Mouse (Mus musculus) left cerebral cortex, postnatal 10 days (tissue): ENCODE measurements around the gene Gm49425. TPM values are rescaled to one million over a fixed set of nuclear protein-coding genes. Genes with fewer than 3 reads are reported as not detected.

Experiments used
- DNase-seq, 2 experiments: peaks; one replicate each; pipeline ENCODE4 v3.0.0; 2021 to 2022; ENCODE audit warnings: low spot score in 2 of 2, mixed read lengths in 1 of 2; ENCODE audit errors: extremely low spot score in 1 of 2
- intact Hi-C: fragments of 180-260 bp; cut with DNase I; formaldehyde crosslinking; loops from one replicate; pipeline ENCODE4 v1.15.1; 2025
- microRNA-seq: library from miRNA; unstranded; fragments of <30 nt; microRNA quantifications from one replicate; pipeline ENCODE4 v1.2.0, GENCODE M21; 2022
- total RNA-seq, 2 experiments: library from RNA; stranded (reverse); gene quantifications; 2 replicates each; pipeline ENCODE4 v1.2.3; 2021

Gene Gm49425
- total RNA-seq, 2 experiments from 2014 or later = not detected

DNA sequence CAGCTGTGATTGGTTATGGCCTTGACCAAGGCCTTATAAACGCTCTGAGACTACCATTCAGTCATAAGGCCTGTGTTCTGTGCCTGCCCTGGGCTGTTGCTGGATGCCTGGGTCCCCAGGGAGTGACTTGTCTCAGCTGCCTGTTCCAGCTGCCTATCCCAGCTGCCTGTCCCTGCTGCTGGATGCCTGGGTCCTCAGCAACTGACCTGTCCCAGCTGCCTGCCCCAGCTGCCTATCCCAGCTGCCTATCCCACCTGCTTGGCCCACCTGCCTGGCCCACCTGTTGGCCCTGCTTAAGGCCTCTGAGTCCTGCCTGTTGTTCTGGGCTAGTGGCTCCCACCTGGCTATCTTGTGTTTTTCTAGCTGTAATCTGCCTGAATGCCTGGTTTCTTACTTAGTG lies 22.9 kb downstream of the Gm49425 start:
- intact Hi-C loops = no loop called here
- no peak for DNase-seq

DNA sequence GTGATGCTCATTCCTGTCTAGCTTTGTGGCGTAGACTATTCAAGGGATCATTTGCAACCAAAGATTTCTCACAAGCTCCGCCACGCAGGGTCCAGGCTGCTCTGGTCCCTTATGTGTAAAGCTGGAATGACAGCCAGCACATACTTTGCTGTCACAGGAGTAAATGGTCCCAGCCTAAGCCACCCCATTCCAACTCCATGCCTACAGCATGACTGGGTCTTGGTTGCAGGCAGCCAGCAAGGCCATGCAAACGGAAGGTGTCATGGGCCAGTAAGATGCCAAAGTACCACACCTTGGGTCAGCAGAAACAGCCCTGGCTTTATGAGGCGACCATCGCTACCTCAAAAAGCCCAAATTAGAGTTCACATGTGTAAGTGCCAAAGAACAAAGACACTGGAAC lies 23.3 kb downstream of the Gm49425 start:
- no peak for DNase-seq
- intact Hi-C loops = no loop called here

DNA sequence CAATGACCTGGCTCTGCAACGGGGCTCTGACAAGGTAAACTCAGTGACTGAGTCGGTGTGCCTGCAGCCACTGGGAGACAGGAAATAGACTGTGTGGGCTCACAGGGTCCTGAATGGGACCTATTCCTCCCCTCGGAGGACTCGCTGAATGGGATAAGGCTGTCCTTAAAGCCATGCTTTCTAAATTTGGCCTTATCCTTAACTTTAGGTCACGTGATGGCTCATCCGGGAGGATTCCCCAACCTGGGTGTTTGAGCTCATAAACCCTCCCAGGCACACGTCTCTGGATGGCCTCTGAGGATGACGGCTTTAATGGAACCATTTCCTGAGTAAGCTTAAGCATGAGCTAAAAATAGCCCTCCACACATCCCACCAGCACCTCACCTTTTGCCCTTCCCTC lies 24.3 kb downstream of the Gm49425 start:
- intact Hi-C loops = no loop called here
- no peak for DNase-seq

DNA sequence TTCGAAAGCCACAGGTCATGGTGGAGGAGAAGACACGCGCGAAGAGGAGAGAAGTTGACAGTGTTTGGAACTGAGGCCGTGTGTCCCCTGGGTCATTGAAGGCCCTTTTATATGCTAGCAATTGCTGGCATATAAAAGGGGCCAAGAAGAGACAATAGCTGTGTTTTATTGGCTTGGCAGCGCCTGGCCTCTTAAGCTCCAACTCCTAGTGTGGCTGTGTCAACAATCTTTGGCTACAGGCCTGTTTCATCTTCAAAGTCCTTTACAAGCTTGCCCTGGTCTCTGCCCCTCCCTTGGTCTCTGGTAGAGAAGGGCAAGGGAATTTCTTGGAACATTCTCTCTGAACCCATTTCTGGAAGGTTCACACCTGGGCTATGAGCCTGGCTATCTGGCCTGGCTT lies 25.6 kb downstream of the Gm49425 start, which contains the start of gene Krt83:
Gene Krt83 (minus strand): TSS at position 82 of the 400 bp plus-strand sequence.
- DNase-seq = no peak
- intact Hi-C loops = no loop called here

DNA sequence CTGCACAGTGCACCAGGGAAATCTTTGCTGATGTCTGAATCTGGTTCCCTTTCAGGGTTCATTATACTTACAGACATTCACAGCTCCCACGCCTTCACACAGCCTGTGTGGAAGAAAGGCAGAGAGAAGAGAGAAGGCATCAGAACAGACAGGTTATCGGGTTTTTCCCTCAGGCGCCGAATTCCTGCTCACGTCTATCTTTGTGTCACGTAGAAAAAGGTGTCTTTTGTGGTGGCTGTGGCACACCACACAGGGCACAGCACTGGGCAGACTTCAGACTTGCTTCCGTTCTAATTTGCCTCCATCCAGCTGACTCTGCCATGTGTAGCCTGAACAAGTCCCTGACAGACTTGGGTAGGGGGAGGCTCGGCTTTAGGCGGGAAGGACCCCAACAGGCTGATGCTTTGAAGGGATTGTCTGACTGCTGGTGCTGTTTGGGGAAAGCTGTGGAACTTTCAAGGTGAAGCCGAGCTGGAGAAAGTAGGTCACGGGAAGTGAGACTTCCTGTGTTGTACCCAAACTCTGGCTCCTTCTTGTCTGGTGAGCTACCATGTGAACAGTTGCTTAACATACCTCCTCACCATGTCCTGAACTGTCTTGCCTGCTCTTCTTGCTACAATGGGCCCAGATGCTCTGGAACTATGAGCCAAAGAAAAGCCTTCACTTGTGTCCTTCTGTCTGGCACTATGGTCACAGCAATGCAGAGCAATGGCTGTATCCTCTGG lies 31.0 kb downstream of the Gm49425 start:
- DNase-seq = no peak
- intact Hi-C loops = no loop called here

DNA sequence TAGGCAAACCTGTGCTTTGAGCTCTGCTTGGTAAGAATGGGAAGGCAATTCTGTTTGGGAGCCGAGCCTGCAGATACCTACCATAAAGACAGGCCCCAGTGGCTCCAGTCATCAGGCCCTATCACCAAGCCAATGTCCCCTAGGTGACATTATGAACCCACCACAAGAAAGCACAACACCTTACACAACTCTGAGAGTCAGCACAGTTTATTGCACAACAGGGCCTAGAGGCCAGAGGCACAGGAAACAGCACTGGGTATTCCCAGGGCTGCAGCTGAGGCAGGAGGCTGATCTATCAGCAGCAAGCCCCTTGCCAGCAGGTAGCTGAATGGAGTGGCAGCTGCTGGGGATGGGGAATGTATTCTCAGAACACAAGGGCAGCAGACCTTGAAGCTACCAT lies 32.1 kb downstream of the Gm49425 start:
- intact Hi-C loops = no loop called here

DNA sequence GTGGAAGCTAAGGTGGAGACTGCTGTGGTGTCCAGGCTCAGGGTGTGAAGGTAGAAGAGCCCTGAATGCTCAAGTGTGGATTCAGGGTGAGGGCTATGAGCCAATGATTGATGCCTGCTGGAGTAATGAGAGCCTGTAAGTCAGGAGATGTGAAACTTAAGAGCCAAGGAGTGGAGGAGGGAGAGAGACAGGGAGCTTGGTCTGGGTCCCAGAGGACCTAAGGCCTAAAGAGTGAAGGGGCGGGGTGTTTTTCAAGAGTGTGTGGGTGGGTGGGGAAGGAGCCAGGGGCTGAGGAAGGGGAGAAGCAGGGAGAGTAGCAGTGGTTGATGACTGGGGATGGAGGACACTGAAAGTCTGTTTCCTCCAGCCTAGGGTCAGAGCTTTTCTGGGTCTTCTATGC lies 33.4 kb downstream of the Gm49425 start:
- DNase-seq = no peak

More for the DNA sequence above, 32.1 kb downstream of the Gm49425 start:
- DNase-seq = no peak

DNA sequence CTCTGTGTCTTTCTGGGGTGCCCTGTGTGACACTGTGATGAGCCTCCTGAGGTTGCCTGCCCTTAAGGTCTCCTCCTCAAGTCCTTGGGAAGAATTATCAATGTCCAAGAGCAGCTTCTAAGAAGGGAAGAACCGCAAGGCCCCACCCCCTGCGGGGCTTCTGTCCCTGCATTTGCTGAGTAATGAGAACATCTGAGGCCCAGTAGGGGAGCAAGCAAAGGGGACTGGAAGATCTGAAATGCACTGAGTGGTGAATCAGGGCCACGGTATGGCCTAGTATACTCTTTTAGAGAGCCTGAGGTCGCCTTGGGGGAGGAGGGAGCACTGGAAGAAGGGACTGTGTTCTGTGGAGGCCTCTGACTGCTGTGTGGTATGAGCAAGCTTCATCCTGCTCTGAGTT lies 35.0 kb downstream of the Gm49425 start:
- intact Hi-C loops = no loop called here
- no peak for DNase-seq

More for the DNA sequence above, 33.4 kb downstream of the Gm49425 start:
- intact Hi-C loops = no loop called here

DNA sequence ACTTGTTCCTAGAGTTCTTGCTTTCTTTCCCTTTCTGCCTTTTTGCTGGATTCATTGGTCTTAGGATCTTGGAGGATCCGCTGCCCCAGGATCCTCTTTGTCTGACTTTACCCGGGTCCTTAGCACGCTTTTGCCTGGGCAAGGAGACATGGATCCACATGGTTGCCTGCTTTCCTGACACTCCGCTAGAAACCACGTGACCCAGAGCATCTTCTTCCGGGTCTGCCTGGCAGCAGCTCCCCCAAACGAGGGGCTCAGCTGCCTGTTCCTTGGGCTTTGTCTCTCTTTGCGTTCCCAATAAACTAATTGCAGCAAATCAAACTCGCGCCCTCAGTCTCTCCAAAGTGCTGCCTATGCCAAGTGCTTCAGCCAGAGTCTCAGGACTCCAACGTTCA lies 37.4 kb downstream of the Gm49425 start:
- intact Hi-C loops = no loop called here
- no peak for DNase-seq

DNA sequence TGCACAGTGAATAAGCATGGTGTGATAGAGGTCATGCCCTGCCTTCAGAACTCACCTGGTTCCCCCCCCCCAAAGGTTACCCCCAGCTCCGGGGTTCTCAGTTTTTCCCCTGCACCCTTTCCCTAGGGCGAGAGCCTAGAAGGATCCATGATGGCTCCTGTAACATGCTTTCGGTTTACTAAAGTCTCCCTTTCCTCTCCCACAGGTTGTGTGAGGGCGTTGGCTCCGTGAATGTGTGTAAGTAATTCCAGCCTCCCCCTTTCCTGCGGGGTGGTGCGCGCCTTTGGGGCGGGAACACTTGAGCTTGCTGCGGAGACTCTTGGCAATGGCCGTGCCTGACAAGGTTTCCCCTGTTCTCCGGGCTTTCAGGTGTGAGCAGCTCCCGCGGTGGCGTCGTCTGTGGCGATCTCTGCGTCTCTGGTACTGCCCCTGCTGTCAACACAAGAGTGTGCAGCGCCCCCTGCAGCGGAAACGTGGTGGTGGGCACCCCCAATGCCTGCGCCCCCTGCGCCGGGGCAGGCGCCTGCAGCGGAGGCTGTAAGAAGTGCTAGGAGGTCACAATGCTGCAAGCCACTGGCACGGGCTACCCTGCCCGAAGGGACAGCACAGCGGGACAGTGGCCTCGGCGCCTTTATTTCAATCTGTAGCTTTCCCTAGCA lies 37.9 kb downstream of the Gm49425 start:
- peak; percentile 7 to 74 for DNase-seq
- intact Hi-C loops = no loop called here

DNA sequence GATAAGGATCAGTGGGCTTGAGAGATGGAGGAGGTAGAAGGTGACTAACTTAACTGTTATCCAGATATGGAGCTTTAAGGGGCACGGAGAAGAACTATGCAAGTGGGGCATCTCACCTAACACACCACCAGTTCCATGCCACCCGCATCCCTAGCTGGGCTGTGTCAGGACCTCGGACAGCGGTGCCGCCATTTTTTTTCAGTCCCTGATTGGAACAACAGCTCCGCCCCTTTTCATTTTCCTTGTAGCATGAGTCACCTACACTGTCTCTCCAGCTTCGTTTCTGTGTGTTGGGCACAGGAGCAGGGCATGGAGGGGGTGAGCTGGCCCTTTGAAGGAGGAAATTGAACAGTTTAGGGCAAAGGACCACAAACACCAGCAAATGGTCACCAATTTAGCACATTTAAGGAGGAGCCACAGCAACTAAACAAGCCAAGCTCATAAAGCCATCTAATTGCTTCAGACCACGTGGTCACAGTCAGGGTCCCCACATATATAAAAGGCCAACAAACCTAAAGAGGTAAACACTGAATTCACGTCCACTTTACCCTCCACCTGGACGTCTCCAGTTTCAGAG lies 44.0 kb downstream of the Gm49425 start, which contains the start of gene Krt86:
Gene Krt86 (plus strand): TSS at position 527 of the 577 bp plus-strand sequence.
- intact Hi-C loops = no loop called here
- DNase-seq = no peak

DNA sequence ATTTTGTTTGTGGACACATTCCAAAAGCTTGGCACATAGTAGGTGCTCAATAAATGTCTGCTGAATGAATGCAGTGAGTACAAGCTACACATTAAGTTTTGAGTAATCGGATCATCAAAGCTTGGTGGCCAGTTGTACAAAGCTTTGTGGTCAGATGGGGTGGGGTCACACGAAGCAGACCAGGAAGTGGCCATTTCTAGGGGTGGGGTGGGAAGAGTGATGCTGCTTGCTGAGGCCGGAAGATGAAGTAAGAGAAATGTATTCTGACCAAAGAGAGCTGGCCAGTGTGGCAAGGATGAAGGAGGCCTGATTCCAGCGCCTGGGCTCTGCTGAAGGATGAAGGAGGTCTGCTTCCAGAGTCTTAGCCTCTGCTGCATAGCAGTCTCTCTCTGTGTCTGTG lies 48.0 kb downstream of the Gm49425 start:
- no peak for DNase-seq
- intact Hi-C loops = no loop called here

Small RNA genes lying within 50 kb of the gene (microRNA-seq; reads per million reads assigned to microRNA genes)
- not detected for gene Gm44393

Other genes starting within 250 kb of the Gm49425 start
- 10 to 100 TPM; 38.8 to 41.9 TPM for gene Atg101, start 233.0 kb downstream of the Gm49425 start, total RNA-seq
- under 1 TPM in 1 of 2 experiments, not detected in 1; 0.30 TPM for gene 6030408B16Rik, start 224.0 kb downstream of the Gm49425 start, total RNA-seq
- gene Krt80, start 147.1 kb downstream of the Gm49425 start, total RNA-seq = under 1 TPM; 0.54 to 0.81 TPM
- gene Krt7, start 106.2 kb downstream of the Gm49425 start, total RNA-seq = not detected
- under 1 TPM; 0.30 to 0.34 TPM for gene Krt87, start 78.5 kb downstream of the Gm49425 start, total RNA-seq
- gene Krt88, start 69.5 kb downstream of the Gm49425 start, total RNA-seq = not detected
- gene Krt81, start 53.5 kb downstream of the Gm49425 start, total RNA-seq = not detected
- gene Krt86, start 43.8 kb downstream of the Gm49425 start, total RNA-seq = not detected
- not detected for gene Krt83, start 25.7 kb downstream of the Gm49425 start, total RNA-seq
- gene Krt84, start 15.6 kb upstream of the Gm49425 start, total RNA-seq = not detected
- not detected for gene Krt82, start 33.4 kb upstream of the Gm49425 start, total RNA-seq
- gene Krt90, start 45.7 kb upstream of the Gm49425 start, total RNA-seq = not detected
- gene Krt75, start 56.6 kb upstream of the Gm49425 start, total RNA-seq = not detected
- gene Gm5414, start 110.9 kb upstream of the Gm49425 start, total RNA-seq = not detected
- not detected for gene Gm5478, start 130.1 kb upstream of the Gm49425 start, total RNA-seq
- not detected for gene Krt6b, start 163.0 kb upstream of the Gm49425 start, total RNA-seq
- gene Krt6a, start 177.0 kb upstream of the Gm49425 start, total RNA-seq = not detected
- not detected for gene Krt5, start 195.6 kb upstream of the Gm49425 start, total RNA-seq
- not detected for gene Krt71, start 225.8 kb upstream of the Gm49425 start, total RNA-seq